Mouse (Mus musculus) Patski (cell line): ENCODE results near the gene Cdc37. TPM values are rescaled to one million over a fixed set of nuclear protein-coding genes. Genes with fewer than 3 reads are reported as not detected.

Experiments used
- ATAC-seq: fragments of 100-300 bp; one replicate; pipeline ENCODE4 v1.8.0; 2021
- CTCF ChIA-PET: fragments of 350-600 bp; sonication (Branson Sonifier 250); formaldehyde crosslinking; loops from one replicate; lab custom pipeline; 2022; ENCODE audit warnings: inconsistent platforms; lab: Charles Lee
- POLR2A ChIA-PET: fragments of 350-600 bp; sonication (Branson Sonifier 250); formaldehyde crosslinking; loops from one replicate; lab custom pipeline; 2022; ENCODE audit warnings: antibody characterized with exemption, inconsistent platforms; lab: Charles Lee
- DNase-seq: peaks from one replicate; pipeline ENCODE4 v3.0.0-alpha.2; 2011; ENCODE audit warnings: low read depth, low spot score
- H3K27me3 ChIP-seq: fragments of 371-371 bp; one replicate; pipeline ENCODE4 v1.5.1; 2021
- CTCF ChIP-seq: fragments of 100-300 bp; IDR thresholded peaks from one replicate; pipeline ENCODE4 v1.5.1; 2021
- in situ Hi-C: fragments of 300-500 bp; cut with MboI; formaldehyde crosslinking; loops from 3 replicates; pipeline ENCODE4 v1.11.1; 2018; ENCODE audit warnings: low pct_unique_long_range_greater_than_20kb, mixed read lengths
- polyA plus RNA-seq: library from polyadenylated mRNA; unstranded; gene quantifications from one replicate; pipeline ENCODE4 v1.2.3, GENCODE M21; 2021

Gene Cdc37
- polyA plus RNA-seq, 1 experiment from 2014 or later = 312 TPM

DNA sequence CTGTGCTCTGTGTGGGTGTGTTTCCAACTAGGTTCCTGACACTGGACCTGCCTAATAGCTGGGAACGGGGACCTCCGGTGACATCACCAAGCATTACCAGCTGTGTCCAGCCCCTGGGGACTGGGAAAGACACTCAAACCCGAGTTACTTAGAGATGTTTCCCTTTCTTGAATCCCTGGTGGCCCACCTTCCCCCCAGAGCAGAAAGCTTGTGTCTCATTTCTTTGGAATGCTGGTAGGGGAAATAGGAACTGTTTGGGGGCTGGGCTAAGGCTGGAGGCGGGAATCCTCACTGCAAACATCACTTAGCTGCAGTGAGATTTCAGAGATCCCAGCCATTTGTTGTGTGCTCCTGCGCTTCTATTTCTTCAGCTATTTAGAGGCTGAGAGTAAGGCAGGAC lies 4.1 kb upstream of the Cdc37 start:
- ChIA-PET POLR2A (interaction anchor here (0.7 kb wide), 1 partner anchor 86 kb away, joined by 3 read pairs; no protein-coding TSS in a partner anchor), CTCF (interaction anchor here (1.7 to 4.8 kb wide), 4 partner anchors 8 to 67 kb away, joined by 5 to 22 read pairs (median 16); partner anchors contain the start of gene Pde4a)
- no peaks in the 10 kb centered on the region for H3K27me3 ChIP-seq
- DNase-seq (no peak), ATAC-seq (no peak)
- in situ Hi-C loops = no loop called here
- no peak for TF ChIP-seq CTCF

DNA sequence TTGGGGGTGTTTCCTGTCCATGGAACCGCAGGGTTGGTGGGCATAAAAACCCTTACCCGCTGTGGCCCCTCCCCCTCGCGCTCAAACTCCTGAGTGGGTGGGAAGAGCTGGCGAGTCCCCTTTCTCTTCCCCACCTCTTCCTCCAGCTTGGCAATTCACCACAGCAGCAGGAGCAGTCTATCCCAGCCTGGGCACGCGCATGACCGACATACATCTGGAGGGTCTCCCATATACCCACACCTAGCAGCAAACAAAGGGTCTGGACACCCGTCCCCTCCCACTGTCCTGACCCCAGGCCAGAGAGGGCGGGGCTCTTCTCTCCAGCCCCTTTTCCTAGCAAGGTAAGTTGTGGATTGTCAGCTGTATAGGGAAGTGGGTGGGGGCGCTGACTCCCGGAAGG lies 3.5 kb upstream of the Cdc37 start:
- DNase-seq (no peak), ATAC-seq (no peak)
- ChIA-PET CTCF (interaction anchor here (1.7 to 4.8 kb wide), 4 partner anchors 9 to 68 kb away, joined by 5 to 22 read pairs (median 16); partner anchors contain the start of gene Pde4a), POLR2A (no interaction called here)
- no peak for TF ChIP-seq CTCF
- in situ Hi-C loops = no loop called here
- H3K27me3 ChIP-seq = no peaks in the 10 kb centered on the region

DNA sequence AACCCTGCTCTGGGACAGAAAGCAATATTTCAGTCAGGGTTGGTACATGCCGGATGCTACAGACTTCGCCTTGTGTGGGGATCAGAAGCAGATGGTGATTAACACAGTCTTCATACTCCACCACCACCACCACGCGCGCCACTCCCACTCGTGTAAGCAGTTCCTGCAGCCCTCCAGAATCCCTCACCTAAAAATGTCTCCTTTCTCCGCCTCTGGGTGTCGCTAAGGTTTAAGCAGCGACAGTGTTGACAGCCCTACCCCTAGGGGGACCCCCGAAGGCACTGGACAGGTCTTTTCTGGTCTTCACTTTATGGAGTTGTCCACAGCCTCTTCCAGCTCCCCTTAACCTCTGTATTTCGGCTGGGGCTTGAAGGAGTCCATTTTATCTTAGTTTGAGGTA lies 2.9 kb upstream of the Cdc37 start:
- ChIA-PET POLR2A (interaction anchor here (0.8 kb wide), 1 partner anchor 15 kb away, joined by 3 read pairs; no protein-coding TSS in a partner anchor), CTCF (interaction anchor here (1.7 to 4.8 kb wide), 4 partner anchors 9 to 68 kb away, joined by 5 to 22 read pairs (median 16); partner anchors contain the start of gene Pde4a)
- no peaks in the 10 kb centered on the region for H3K27me3 ChIP-seq
- DNase-seq = no peak
- ATAC-seq = no peak
- in situ Hi-C loops = no loop called here
- TF ChIP-seq CTCF = no peak

DNA sequence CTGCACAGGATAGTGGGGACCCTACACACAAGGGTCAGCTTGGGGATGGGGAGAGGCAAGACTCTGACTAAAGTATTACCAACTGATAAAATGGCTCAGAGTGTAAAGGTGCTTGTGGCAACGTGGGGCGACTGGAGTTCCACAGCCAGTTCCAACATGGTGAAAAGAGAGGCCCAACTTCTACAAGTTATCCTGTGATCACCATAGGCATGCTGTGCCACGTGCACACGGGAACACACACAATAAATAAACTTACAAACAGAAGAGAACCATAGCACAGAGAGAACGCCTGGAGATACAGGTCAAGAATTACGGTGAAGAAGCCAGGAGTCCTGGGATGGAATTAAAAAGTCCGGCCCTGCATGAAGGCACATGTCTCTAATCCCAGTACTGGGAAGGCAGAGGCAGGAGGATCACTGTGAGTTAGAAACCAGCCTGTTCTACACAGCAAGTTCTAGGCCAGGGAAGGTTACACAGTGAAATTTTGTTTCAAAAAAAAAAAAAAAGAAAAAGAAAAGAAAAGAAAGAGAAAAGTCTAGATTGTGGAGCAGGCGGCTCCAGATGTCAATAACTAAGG lies 617 bp downstream of the Cdc37 start:
- no peak for TF ChIP-seq CTCF
- ATAC-seq = no peak
- in situ Hi-C loops = no loop called here
- no peaks in the 10 kb centered on the region for H3K27me3 ChIP-seq
- ChIA-PET POLR2A (no interaction called here), CTCF (interaction anchor here (1.3 kb wide), 1 partner anchor 13 kb away, joined by 3 read pairs; no protein-coding TSS in a partner anchor)
- no peak for DNase-seq

DNA sequence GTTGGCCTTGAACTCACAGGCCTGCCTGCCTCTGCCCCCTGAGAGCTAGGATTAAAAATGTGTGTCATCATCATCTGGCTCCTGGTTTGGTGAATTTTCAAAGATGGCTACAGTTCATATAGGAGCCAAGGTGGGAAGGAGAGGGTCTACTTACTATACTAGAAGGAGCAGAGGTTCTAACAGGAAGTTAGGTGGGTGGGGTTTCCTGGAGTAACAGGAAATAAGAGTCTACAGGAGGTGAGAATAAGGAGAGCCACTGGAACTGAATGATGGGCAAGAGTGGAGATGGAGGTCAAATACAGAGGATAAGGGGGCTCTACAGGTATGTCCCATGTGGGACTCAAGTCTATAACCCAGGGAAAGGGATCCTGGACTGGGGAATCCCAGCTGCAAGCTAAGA lies 1.4 kb downstream of the Cdc37 start:
- in situ Hi-C loops = no loop called here
- ChIA-PET POLR2A (no interaction called here), CTCF (interaction anchor here (1.3 kb wide), 1 partner anchor 13 kb away, joined by 3 read pairs; no protein-coding TSS in a partner anchor)
- no peak for DNase-seq
- no peaks in the 10 kb centered on the region for H3K27me3 ChIP-seq
- TF ChIP-seq CTCF = no peak
- no peak for ATAC-seq

DNA sequence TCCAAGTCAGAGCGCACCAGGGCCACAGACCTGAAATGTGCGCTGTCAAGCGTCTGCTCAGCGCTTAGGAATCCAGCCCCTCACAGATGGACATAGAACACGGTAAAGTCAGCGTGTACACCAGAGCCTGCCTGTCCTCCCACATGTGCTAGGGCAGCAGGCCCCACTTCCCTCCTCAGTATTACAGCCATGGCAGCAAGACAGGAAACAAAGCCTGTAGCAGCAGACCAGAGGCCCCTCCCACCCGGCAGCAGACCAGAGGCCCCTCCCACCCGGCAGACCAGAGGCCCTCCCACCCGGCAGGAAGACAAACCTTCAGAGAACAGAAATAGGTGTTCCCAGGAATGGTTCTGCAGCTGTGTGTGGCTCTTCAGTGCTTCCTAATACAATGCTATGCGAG lies 3.1 kb downstream of the Cdc37 start:
- in situ Hi-C loops = no loop called here
- ChIA-PET POLR2A (interaction anchor here (0.7 kb wide), 1 partner anchor 70 kb away, joined by 3 read pairs; no protein-coding TSS in a partner anchor), CTCF (no interaction called here)
- DNase-seq (no peak), ATAC-seq (no peak)
- no peak for TF ChIP-seq CTCF
- no peaks in the 10 kb centered on the region for H3K27me3 ChIP-seq

DNA sequence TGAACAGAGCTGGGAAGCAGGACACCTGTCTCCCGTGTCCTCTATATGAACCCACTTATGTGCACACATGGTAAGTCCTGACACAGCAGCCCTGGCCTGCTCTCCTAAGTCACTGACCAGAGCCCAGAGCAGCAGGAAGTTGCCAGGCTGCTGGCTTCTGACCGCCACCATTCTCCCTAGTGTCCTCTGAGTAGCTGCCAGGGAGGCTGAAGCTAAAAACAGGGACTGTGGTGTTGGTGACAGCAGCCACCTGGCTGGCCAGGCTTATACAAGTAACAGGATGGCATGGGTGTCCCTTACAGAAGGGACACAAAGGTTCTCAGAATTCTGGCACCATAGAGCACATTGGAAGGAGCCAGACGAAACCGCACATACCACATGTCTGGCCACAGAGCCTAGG lies 4.4 kb downstream of the Cdc37 start:
- ChIA-PET POLR2A (no interaction called here), CTCF (interaction anchor here (0.9 kb wide), 1 partner anchor 9 kb away, joined by 4 read pairs; no protein-coding TSS in a partner anchor)
- DNase-seq (no peak), ATAC-seq (no peak)
- in situ Hi-C loops = no loop called here
- no peak for TF ChIP-seq CTCF
- H3K27me3 ChIP-seq = no peaks in the 10 kb centered on the region

DNA sequence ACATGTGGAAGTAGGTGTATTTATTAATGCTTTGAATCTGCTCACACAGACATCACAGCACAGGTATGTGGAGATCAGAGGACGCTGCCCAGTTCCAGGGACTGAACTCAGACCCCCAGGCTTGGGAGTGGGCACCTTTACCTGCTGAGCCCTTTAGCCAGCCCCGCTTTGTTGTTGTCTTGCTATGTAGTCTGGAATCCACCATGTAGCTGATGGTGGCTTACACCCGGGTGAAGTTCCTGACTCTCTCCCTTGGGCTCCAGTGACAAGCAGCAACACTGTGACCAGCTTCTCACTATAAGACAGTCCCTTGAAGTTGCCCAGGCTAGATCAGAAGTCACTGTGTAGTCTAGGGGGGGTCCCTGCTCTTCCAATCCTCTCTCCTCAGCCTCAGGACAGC lies 5.4 kb downstream of the Cdc37 start:
- no peaks in the 10 kb centered on the region for H3K27me3 ChIP-seq
- ATAC-seq = no peak
- no peak for DNase-seq
- no peak for TF ChIP-seq CTCF
- CTCF ChIA-PET = no interaction called here
- POLR2A ChIA-PET = no interaction called here
- in situ Hi-C loops = no loop called here

DNA sequence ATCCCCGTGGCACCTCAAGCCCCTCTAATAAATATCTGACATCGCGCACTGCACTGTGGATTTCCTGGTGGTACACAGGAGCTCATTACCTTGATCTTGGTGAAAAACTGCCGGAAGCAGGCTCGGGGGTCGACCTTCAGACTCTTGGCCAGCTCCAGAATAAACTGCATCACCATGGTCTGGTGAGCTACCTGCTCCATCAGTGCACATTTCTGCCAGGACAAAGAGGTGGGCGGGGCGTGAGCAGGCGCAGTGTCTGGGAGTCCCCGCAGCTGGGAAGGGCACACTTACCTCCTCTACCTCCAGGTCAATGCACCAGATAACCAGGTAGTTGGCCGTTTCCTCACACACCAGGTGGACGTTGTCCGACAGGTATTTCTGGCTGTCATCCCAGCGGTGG lies 7.9 kb downstream of the Cdc37 start:
- no peaks in the 10 kb centered on the region for H3K27me3 ChIP-seq
- no peak for ATAC-seq
- in situ Hi-C loops = no loop called here
- ChIA-PET POLR2A (no interaction called here), CTCF (interaction anchor here (1.4 kb wide), 1 partner anchor 44 kb away, joined by 3 read pairs; no protein-coding TSS in a partner anchor)
- no peak for TF ChIP-seq CTCF
- DNase-seq = no peak

DNA sequence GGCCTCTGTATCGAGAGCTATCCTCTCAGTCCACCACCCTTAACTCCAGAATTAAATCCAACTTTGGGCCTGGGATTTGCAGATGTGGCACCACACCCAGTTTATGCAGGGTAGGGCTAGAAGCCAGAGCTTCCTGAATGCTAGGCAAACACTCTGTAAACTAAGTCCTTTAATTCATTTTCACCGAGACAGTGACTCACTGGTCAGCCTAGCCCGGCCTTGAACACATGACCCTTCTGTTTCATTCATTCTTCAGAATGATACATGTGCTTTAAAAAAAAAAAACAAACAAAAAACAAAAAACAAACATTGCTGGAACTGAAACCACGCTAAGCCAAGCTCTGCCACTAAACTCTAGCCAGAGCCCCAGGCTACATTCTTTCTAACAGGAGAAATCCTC lies 11.4 kb downstream of the Cdc37 start:
- CTCF ChIA-PET = interaction anchor here (1.1 to 1.8 kb wide), 3 partner anchors 29 to 107 kb away, joined by 6 to 8 read pairs (median 6); partner anchors contain the start of gene Icam5
- POLR2A ChIA-PET = no interaction called here
- ATAC-seq (no peak), DNase-seq (no peak)
- no peaks in the 10 kb centered on the region for H3K27me3 ChIP-seq
- TF ChIP-seq CTCF = no peak
- in situ Hi-C loops = loop anchor here (10.0 kb wide), 1 partner anchor 234 kb away; no protein-coding TSS in a partner anchor

DNA sequence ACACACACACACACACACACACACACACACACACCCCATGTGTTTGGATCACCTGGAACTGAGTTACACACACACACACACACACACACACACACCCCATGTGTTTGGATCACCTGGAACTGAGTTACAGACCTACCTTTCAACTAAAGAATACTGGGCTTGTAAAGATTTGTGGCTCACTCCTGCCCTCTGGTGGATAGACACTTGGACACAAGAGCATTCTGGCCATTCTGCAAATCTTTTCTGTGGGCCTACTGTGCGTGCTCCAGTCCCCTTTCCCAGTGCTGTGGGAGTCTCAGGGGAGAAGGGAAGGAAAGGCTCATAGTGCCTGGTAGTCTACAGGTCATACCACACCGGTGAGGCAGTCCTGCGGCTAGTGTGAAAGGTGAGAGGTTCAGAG lies 12.6 kb downstream of the Cdc37 start:
- H3K27me3 ChIP-seq = no peaks in the 10 kb centered on the region
- ChIA-PET CTCF (interaction anchor here (0.9 to 2.7 kb wide), 20 partner anchors 9 to 236 kb away, joined by 3 to 12 read pairs (median 6); partner anchors contain the start of genes Gm38431, Gm49373, Icam5 and Raver1), POLR2A (interaction anchor here (0.6 to 1.0 kb wide), 4 partner anchors 11 to 72 kb away, joined by 3 read pairs; no protein-coding TSS in a partner anchor)
- TF ChIP-seq CTCF = no peak
- in situ Hi-C loops = loop anchor here (10.0 kb wide), 1 partner anchor 232 kb away; no protein-coding TSS in a partner anchor
- DNase-seq = no peak
- ATAC-seq = no peak
